Mouse (Mus musculus): ENCODE results near the gene Vcp. TPM values are rescaled to one million over a fixed set of nuclear protein-coding genes. Genes with fewer than 3 reads are reported as not detected.

The Vcp gene
- polyA plus RNA-seq, 1 experiment from 2014 or later = 571 TPM

DNA sequence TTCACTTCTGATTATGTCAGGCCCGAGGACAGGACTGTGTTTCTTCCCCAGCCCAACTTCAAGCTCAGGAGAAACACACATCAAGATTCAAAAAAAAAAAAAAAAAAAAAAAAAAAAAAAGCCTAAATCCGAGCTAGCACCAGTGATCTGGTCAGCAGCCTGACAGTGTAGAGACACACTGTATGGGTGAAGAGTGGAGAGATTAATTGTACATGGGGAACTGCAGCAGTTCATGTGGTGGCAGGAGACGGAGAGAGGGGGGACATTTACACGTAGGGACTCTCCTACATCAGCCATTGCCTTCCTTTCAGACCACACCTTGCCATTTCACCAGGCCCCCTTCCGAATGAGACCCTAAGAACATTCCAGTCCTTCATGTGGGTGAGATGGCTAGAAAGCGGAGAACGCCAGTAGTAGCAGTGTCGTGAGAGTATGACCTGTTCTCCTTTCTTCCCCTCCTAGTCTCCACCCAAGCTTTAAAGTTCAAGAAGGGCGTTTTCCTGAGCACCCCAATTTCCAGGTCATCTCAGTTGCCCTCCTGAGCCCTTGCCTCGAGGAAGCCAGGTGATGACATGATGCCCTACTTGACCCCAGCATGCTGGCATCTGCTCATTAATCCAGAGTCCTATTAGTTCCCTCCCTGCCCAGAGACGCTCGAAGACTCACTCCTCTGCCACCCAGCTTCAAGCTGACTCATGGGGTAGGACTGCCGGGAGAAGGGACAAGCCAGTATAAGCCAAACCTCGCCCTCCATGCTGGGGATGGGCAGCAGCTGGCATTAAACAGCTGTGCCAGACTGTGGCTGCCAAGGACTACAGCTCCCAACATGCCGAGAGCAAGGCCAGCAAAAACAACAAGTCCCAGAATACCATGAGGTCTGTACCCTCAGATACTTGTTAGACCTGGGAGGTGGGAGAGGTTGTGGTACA lies 38.5 kb upstream of the Vcp start:
- Histone ChIP-seq H3K4me1 (peaks cover 32% of the 10 kb centered on the region), H3K27ac (peak overlapping the region; percentile 79; the same call in 1 of the 2 replicates), H3K4me2 (peak overlapping the region; percentile 86), H3K4me3 (replicated peaks) (peak overlapping the region; percentile 69), H3K9ac (peak overlapping the region; percentile 73), H3K36me3 (peaks cover 27% of the 10 kb centered on the region), H3K9me3 (replicated peaks) (no peaks in the 10 kb centered on the region), H3K27me3 (no peaks in the 10 kb centered on the region)
- WGBS = 53% methylated on average over 15 of the region's 15 CpGs
- no peak for ATAC-seq (replicated peaks; ENCODE audit: low FRiP score)

DNA sequence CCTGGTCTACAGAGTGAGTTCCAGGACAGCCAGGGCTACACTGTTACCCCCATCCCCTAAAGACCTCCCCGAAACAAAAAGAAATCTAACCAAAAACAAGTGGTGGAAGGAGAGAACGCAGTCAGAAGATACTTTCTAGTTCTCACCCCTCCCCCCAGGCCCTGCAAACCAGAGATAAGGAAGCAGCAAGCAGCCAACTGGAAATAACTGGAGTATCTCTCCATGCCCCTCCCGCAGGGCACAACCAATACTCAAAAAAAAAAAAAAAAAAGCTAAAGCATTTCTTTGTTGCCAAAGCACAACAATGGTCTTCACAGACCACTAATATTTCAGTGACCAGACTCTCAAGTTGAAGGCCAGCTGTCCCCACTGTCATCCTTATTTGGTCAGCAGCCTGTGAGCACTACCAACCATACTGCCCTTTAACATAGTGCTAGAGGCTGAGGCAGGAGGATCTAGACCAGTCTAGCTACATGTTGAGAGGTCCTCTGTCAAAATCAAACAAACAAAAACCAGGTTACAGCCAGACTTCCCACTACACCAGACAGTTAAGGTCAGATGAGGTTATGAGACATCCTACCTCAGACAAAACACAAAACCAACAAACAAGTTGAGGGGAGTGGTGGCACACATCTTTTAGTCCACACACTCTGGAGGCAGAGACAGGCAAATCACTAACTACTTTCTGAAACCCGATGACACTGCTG lies 37.7 kb upstream of the Vcp start:
- Histone ChIP-seq H3K4me1 (peaks cover 26% of the 10 kb centered on the region), H3K4me3 (replicated peaks) (no peak overlapping the region), H3K36me3 (peaks cover 35% of the 10 kb centered on the region), H3K9ac (no peak overlapping the region), H3K4me2 (no peak overlapping the region), H3K27me3 (no peaks in the 10 kb centered on the region), H3K9me3 (replicated peaks) (no peaks in the 10 kb centered on the region), H3K27ac (no peak overlapping the region)
- ATAC-seq (replicated peaks; ENCODE audit: low FRiP score) = no peak
- 73% methylated on average over 4 of the region's 4 CpGs for WGBS

DNA sequence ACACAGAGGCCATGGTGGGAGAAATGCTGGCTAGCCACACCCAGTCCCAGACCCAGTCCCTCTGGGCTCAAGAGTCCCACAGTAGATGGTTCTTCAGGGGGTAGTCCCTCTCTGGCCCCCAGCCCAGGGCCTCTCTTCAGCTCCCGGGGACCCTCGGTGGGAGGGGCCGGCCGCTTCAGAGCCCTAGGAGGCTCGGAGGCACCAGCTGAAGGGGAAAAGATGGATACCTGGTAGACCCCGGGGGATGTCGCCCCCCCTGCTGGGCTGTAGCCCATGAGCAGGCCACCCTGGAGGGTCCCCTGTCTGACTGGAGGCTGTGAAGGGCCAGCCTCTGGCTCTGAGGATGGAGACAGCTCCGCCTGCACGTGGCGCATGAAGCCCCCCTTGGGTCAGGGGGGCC lies 36.0 kb upstream of the Vcp start:
- no peaks in the 10 kb centered on the region for H3K9me3 ChIP-seq (replicated peaks)
- H3K27ac ChIP-seq = no peak overlapping the region
- 81% methylated on average over 10 of the region's 10 CpGs for WGBS
- ATAC-seq (replicated peaks; ENCODE audit: low FRiP score) = no peak
- H3K4me2 ChIP-seq = no peak overlapping the region
- no peaks in the 10 kb centered on the region for H3K27me3 ChIP-seq
- no peak overlapping the region for H3K9ac ChIP-seq
- H3K36me3 ChIP-seq = peaks cover 35% of the 10 kb centered on the region
- H3K4me1 ChIP-seq = peaks cover 33% of the 10 kb centered on the region
- no peak overlapping the region for H3K4me3 ChIP-seq (replicated peaks)

DNA sequence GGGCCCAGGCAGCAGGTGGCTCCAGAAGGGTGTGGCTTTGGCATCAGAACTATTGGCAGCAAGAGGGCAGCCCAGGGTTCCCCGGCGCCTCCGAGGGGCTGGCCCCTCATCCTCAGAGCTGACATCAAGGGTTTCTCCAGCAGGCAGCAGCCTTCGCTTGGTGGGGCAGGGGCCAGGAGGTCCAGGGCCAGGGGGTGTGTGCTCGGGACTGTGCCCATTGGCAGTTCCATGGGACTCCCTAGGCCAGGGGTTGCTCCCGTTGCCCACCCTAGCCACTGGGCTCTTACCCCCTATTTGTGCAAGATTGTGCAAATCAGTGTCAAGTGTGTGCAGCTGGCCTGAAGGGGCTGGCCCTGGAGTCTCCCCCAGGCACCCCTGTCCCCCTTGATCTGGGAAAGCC lies 35.5 kb upstream of the Vcp start:
- Histone ChIP-seq H3K4me2 (no peak overlapping the region), H3K27ac (no peak overlapping the region), H3K4me3 (replicated peaks) (no peak overlapping the region), H3K27me3 (no peaks in the 10 kb centered on the region), H3K36me3 (peaks cover 35% of the 10 kb centered on the region), H3K4me1 (peaks cover 32% of the 10 kb centered on the region), H3K9ac (no peak overlapping the region), H3K9me3 (replicated peaks) (no peaks in the 10 kb centered on the region)
- ATAC-seq (replicated peaks; ENCODE audit: low FRiP score) = no peak
- WGBS = 85% methylated on average over 6 of the region's 6 CpGs

DNA sequence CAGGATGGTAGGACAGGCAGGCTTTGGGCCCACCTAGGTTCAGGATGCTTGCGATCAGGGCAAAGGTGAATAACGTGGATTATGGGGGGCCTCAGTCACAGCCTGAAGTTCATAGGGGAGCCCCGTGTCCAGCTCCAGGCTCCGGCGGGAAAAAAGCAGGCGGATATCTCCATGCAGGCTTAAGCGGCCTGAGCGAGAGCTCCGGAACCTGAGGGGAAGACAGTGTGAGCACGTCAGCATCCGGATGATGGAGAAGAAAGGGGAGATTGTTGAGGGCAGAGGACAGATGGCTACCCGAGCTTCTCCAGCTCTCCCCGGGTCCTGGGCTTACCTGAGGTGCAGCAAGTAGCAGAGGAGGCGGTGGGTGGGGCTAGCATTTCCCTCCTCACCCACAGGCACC lies 33.2 kb upstream of the Vcp start:
- Histone ChIP-seq H3K4me2 (no peak overlapping the region), H3K27ac (no peak overlapping the region), H3K4me1 (peaks cover 25% of the 10 kb centered on the region), H3K4me3 (replicated peaks) (no peak overlapping the region), H3K9me3 (replicated peaks) (no peaks in the 10 kb centered on the region), H3K36me3 (peaks cover 49% of the 10 kb centered on the region), H3K27me3 (no peaks in the 10 kb centered on the region), H3K9ac (no peak overlapping the region)
- no peak for ATAC-seq (replicated peaks; ENCODE audit: low FRiP score)
- 89% methylated on average over 14 of the region's 14 CpGs for WGBS

DNA sequence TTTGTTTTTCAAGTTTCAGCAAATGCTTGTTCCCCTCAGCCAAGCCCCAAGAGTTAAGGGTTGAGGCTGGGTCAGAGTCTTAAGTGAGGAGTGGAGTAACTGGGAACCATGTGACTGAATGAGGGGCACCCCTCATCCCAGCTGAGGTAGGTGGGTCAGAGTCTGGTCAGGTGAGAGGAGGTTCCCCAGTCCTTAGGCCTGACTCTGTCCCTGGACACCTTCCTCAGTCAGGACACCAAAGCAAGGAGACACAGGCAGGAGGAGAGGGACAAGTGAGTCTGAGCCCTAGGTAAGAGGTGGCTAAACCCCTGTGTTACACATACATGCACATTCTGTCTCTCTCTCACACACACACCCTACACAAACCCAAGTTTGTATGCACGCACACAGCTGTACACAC lies 32.2 kb upstream of the Vcp start:
- Histone ChIP-seq H3K9ac (no peak overlapping the region), H3K27ac (no peak overlapping the region), H3K27me3 (no peaks in the 10 kb centered on the region), H3K36me3 (peaks cover 59% of the 10 kb centered on the region), H3K4me3 (replicated peaks) (no peak overlapping the region), H3K4me1 (peaks cover 21% of the 10 kb centered on the region), H3K4me2 (no peak overlapping the region), H3K9me3 (replicated peaks) (no peaks in the 10 kb centered on the region)
- ATAC-seq (replicated peaks; ENCODE audit: low FRiP score) = no peak
- 90% methylated on average over 1 of the region's 1 CpGs for WGBS

DNA sequence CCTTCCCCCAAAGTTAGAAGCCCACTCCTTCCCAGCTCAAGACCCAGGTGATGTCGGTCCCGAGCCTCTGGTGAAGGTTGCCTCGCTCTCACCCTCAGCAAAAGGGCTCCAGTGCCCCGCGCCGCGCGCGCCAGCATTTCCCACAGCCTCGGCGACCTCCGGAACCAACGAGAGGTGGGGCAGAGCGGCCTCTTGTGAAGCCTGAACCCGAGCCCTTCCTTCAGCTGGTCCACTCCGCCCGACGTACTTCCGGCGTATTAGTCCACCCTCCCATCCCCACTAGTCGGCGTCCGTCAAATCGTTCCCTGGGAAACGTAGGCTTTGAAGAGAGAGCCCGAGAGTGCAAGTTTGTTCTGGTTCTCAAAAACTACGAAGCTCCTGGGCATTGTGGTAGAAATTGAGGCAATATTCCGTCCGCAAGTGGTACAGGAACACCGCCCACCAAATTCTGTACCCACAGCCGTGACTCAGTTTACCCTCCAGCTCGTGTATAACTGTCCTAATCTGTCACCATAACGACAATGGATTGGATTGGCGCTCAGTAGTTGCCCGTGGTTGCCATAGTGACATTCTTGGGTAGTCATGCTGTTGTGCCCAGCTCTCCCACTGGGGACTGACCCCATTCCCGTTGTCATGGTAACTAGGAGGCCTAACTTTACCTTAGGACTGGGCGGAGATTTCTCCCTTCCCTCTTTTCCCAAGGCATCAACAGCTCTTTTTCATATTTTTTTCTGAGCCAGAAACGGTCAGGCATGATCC lies 31.1 kb upstream of the Vcp start, which contains the start of gene Stoml2:
Gene Stoml2, minus strand, starts transcription at position 474 of the 759 bp plus-strand sequence.
- peak; percentile 97 for ATAC-seq (replicated peaks; ENCODE audit: low FRiP score)
- Histone ChIP-seq H3K9me3 (replicated peaks) (no peaks in the 10 kb centered on the region), H3K4me1 (peaks cover 21% of the 10 kb centered on the region), H3K36me3 (peaks cover 65% of the 10 kb centered on the region), H3K9ac (peak within 1 kb of the TSS; percentile 78), H3K4me2 (peak within 1 kb of the TSS; percentile 87), H3K4me3 (replicated peaks) (peak within 1 kb of the TSS; percentile 73), H3K27me3 (no peaks in the 10 kb centered on the region), H3K27ac (peak within 1 kb of the TSS; percentile 93)
- WGBS = under 1% methylated on average over 38 of the region's 38 CpGs

DNA sequence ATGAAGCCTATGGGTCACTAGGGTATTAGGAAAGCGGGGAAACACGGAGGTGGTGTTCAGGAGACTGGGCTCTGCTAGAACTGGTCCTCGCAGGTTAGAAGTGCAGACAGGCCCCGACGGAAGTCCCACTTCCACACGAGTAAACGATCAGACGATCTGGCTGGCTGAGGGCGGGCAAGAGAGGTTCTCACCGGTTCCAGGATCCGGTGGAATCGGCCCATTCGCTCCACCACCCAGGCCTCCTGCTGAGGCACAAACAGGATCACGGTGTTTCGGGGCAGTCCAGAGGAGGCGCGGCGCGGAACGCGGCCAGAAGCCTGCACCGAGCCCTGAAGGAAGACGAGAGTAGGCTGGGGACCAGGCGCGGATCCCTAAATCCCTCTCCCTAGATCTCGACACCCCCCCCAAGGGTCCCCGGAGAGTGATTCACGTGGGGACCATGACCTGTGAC lies 30.5 kb upstream of the Vcp start:
- H3K9ac ChIP-seq = peak overlapping the region; percentile 78
- H3K36me3 ChIP-seq = peaks cover 60% of the 10 kb centered on the region
- ATAC-seq (replicated peaks; ENCODE audit: low FRiP score) = peak; percentile 68
- peaks cover 21% of the 10 kb centered on the region for H3K4me1 ChIP-seq
- peak overlapping the region; percentile 87 for H3K4me2 ChIP-seq
- H3K4me3 ChIP-seq (replicated peaks) = peak overlapping the region; percentile 73
- no peaks in the 10 kb centered on the region for H3K27me3 ChIP-seq
- WGBS = 2% methylated on average over 28 of the region's 28 CpGs
- peak overlapping the region; percentile 93 for H3K27ac ChIP-seq
- H3K9me3 ChIP-seq (replicated peaks) = no peaks in the 10 kb centered on the region

DNA sequence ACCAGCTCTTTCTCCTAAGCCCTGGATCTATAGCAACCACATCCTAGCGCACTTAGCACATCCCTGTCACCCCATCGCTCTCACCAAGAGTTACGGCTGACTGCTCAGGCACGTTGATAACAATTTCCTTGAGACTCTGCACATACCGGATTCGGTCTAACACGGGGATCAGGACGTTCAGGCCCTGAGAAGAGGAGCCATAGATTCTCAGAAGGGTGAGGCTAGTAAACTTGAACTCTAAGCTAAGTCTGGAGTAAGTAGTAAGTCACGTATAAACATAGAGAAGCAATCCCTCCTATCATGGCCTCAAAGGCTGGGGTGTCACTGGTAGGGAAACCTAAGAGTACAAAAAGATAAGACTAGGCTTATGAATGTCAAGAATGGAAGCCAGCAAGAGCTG lies 30.0 kb upstream of the Vcp start:
- Histone ChIP-seq H3K36me3 (peaks cover 56% of the 10 kb centered on the region), H3K4me1 (peaks cover 21% of the 10 kb centered on the region), H3K4me3 (replicated peaks) (peak overlapping the region; percentile 73), H3K9ac (peak overlapping the region; percentile 78), H3K27me3 (no peaks in the 10 kb centered on the region), H3K27ac (peak overlapping the region; percentile 93), H3K4me2 (peak overlapping the region; percentile 87), H3K9me3 (replicated peaks) (no peaks in the 10 kb centered on the region)
- no peak for ATAC-seq (replicated peaks; ENCODE audit: low FRiP score)
- WGBS = 57% methylated on average over 9 of the region's 9 CpGs

DNA sequence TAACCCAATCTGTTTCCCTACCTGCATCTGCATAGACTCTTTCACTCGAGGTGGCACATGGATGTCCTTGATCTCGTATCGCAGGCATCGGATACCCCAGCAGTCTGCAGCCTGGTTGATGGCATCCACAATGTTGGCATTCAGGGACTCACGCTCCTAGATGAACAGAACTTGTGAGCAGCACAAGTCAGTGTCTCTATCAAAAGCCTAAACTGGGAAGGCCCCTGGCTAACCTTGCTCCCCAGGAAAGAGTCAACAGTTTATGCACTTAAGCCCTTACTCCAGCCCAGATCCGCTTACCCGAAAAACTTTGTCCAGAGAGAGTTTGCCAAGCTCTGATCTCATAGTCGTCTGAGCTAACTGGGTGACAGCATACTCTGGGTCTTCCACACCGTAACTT lies 29.4 kb upstream of the Vcp start:
- no peaks in the 10 kb centered on the region for H3K27me3 ChIP-seq
- H3K4me3 ChIP-seq (replicated peaks) = 0 out of 2 replicates have a peak overlapping the region, but pooled peaks have one; percentile 73
- 94% methylated on average over 9 of the region's 9 CpGs for WGBS
- H3K9ac ChIP-seq = no peak overlapping the region
- H3K9me3 ChIP-seq (replicated peaks) = no peaks in the 10 kb centered on the region
- peaks cover 52% of the 10 kb centered on the region for H3K36me3 ChIP-seq
- peaks cover 26% of the 10 kb centered on the region for H3K4me1 ChIP-seq
- H3K4me2 ChIP-seq = no peak overlapping the region; the same call in 1 of the 2 replicates
- H3K27ac ChIP-seq = no peak overlapping the region
- no peak for ATAC-seq (replicated peaks; ENCODE audit: low FRiP score)

DNA sequence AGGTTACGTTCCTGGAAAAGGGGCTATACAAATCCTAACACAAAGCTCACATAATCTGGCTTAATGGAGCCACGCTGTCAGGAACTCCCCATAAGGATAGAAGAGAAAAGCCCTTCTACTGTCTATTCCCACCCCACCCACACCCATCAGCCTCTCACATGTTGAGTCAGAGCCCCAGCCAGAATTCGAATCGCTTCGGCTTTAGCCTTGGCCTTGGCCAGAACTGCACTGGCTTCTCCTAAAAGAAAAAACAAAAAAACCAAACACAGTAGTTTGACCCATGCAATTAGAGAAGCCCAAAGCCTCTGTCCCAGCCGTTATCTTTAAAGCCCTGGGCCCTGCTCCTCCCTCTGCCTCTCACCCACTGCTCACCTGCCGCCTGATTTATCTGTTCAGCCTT lies 28.8 kb upstream of the Vcp start:
- no peak overlapping the region for H3K4me3 ChIP-seq (replicated peaks)
- no peak overlapping the region for H3K4me2 ChIP-seq
- ATAC-seq (replicated peaks; ENCODE audit: low FRiP score) = no peak
- peaks cover 46% of the 10 kb centered on the region for H3K36me3 ChIP-seq
- H3K27ac ChIP-seq = no peak overlapping the region
- H3K9me3 ChIP-seq (replicated peaks) = no peaks in the 10 kb centered on the region
- no peaks in the 10 kb centered on the region for H3K27me3 ChIP-seq
- peaks cover 32% of the 10 kb centered on the region for H3K4me1 ChIP-seq
- 93% methylated on average over 7 of the region's 7 CpGs for WGBS
- H3K9ac ChIP-seq = no peak overlapping the region

All from kidney, embryonic 15.5 days (tissue).